Mouse (Mus musculus) embryonic facial prominence, embryonic 15.5 days (tissue): ENCODE measurements around the gene Add3. TPM values are rescaled to one million over a fixed set of nuclear protein-coding genes. Genes with fewer than 3 reads are reported as not detected.
"Not testable (repeated sequence)": the region's sequence is repeated elsewhere in the genome, so short reads cannot be mapped to it uniquely, and the experiment has no call there.

Experiments used
- ATAC-seq: fragments of 200-750 bp; cut with Nextera tagmentation; 2 replicates; pipeline ENCODE4 v1.8.0; 2017; ENCODE audit warnings: low read depth, moderate TSS enrichment; ENCODE audit not compliant: insufficient number of reproducible peaks, low FRiP score, low TSS enrichment
- H3K27ac ChIP-seq: fragments of 300-500 bp; sonication (generic); replicated peaks from 2 replicates; pipeline ENCODE4 v1.5.1; 2015; ENCODE audit warnings: mild to moderate bottlenecking, inconsistent platforms
- H3K27me3 ChIP-seq: fragments of 300-500 bp; sonication (generic); 2 replicates; pipeline ENCODE4 v1.6.1; 2015; ENCODE audit warnings: inconsistent platforms
- H3K36me3 ChIP-seq: fragments of 300-500 bp; sonication (generic); 2 replicates; pipeline ENCODE4 v1.6.1; 2015; ENCODE audit warnings: mild to moderate bottlenecking, inconsistent platforms
- H3K4me1 ChIP-seq: fragments of 300-500 bp; sonication (generic); 2 replicates; pipeline ENCODE4 v1.6.1; 2015; ENCODE audit warnings: inconsistent platforms
- H3K4me2 ChIP-seq: fragments of 300-500 bp; sonication (generic); replicated peaks from 2 replicates; pipeline ENCODE4 v1.6.1; 2015; ENCODE audit warnings: mild to moderate bottlenecking, inconsistent platforms
- H3K4me3 ChIP-seq: fragments of 300-500 bp; sonication (generic); replicated peaks from 2 replicates; pipeline ENCODE4 v1.5.1; 2015; ENCODE audit warnings: mild to moderate bottlenecking, inconsistent platforms
- H3K9ac ChIP-seq: fragments of 300-500 bp; sonication (generic); 2 replicates; pipeline ENCODE4 v1.6.1; 2015; ENCODE audit warnings: inconsistent platforms
- H3K9me3 ChIP-seq: fragments of 300-500 bp; sonication (generic); replicated peaks from 2 replicates; pipeline ENCODE4 v1.6.1; 2016; ENCODE audit warnings: inconsistent platforms
- WGBS: fragments of 180-500 bp; shearing (Covaris S2); methylation state at CpG from one replicate; pipeline ENCODE4 v1.1.7; 2015; 5-methylcytosine and 5-hydroxymethylcytosine counted together
- polyA plus RNA-seq: library from polyadenylated mRNA; unstranded; fragments of >200 nt; fragmentation: Nextera tagmentation; extraction: Ambion mirVana; gene quantifications from 2 replicates; pipeline ENCODE4 v1.2.1, GENCODE M21; 2015

The Add3 gene
- polyA plus RNA-seq, 1 experiment from 2014 or later = 79.4 TPM

DNA sequence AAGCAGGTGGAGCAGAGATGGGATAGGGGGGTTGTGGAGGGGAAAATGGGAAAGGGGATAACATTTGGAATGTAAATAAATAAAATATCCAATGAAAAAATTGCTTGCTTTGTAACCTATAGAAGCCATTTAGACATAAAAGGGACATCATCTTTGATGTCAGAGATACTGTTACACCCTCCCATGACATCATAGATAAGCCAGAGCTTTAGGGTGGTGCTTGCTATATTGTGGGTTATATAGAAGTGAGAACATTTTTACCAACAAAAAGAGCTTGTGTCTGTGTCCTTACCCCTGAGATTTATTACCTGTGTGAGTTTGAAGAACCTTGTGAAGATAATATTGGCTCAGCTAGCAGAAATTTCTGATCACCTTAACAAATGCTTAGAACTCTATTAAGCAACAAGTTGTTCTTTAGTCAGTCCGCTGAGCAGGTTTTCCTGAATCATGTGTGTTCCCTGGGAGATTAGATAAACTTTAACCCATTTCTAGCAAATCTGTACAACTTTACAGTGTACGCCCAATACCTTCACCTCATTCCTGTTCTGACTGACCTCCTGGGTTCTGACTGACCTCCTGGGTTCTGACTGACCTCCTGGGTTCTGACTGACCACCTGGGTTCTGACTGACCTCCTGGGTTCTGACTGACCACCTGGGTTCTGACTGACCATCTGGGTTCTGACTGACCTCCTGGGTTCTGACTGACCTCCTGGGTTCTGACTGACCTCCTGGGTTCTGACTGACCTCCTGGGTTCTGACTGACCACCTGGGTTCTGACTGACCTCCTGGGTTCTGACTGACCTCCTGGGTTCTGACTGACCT lies 85.2 kb downstream of the Add3 start:
- 72% methylated on average over 2 of the region's 2 CpGs for WGBS
- ATAC-seq = not testable (repeated sequence)

DNA sequence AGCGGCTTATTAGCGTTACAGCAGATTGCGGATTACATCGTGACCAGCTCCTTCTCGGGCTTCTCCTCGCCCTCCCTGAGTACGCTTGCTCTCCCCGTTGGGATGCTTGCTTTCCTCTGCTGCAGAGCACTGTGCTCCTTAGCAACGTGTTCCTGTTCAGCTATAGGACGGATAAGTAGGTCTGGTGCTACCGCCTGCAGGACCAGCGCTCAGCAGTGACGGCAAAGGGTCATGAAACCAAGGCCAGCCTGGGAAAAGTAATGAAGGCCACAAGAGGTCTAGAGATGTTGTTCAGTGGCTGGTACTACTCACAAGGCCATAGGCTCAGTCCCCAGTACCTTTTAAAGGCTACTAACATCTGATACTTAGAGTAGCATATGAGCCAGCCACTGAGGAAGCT lies 86.4 kb downstream of the Add3 start:
- no peak overlapping the region for H3K4me3 ChIP-seq

More for the DNA sequence above, 85.2 kb downstream of the Add3 start:
- not testable (repeated sequence) for H3K4me1 ChIP-seq, H3K27ac ChIP-seq, H3K4me2 ChIP-seq, H3K9ac ChIP-seq, H3K9me3 ChIP-seq, H3K4me3 ChIP-seq, H3K27me3 ChIP-seq
- H3K36me3 ChIP-seq = 0 out of 2 replicates have a peak, but pooled peaks cover 16% of the 10 kb centered on the region

DNA sequence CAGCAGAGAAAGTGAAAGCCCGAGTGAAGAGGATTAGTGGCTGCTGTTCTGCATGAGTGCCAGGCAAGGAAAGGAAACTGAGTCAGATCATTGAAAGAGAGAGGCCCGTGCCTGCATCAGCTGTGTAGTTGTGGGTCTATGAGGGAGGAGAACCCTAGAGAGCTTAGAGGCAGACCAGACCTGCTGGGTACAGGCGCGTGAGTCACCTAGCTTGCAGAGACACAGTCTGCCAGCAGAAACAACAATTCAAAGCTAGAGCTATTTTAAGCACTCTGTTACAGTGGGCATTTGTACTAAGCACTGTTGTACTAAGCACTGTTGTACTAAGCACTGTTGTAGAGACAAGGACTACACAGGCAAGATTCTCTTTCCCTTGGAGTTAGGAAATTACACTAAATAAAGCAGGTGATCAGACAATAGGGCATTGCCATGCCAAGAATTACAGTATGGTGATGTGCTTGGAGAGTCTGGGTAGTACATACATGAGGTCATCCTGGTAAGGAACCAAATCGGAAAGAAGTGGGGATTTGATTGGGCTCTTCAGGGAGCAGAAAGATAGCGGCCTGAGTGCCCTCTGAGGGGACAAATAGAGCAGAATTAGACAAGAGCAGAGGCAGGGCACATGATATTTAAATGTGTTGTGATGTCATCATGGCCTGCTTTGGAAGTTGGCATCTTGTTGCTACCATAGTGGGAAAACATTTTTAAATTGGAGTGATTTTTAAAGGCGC lies 88.0 kb downstream of the Add3 start:
- no peak overlapping the region for H3K4me3 ChIP-seq
- peaks cover 3% of the 10 kb centered on the region; the same call in 1 of the 2 replicates for H3K4me1 ChIP-seq
- no peak; the same call in 1 of the 2 replicates for ATAC-seq
- WGBS = 90% methylated on average over 7 of the region's 7 CpGs
- no peaks in the 10 kb centered on the region for H3K27me3 ChIP-seq
- H3K9me3 ChIP-seq = no peaks in the 10 kb centered on the region
- no peak overlapping the region for H3K27ac ChIP-seq
- H3K9ac ChIP-seq = no peak overlapping the region
- H3K36me3 ChIP-seq = peaks cover 28% of the 10 kb centered on the region
- no peak overlapping the region for H3K4me2 ChIP-seq

More for the DNA sequence above, 86.4 kb downstream of the Add3 start:
- Histone ChIP-seq H3K4me1 (peaks cover 3% of the 10 kb centered on the region; the same call in 1 of the 2 replicates), H3K4me2 (no peak overlapping the region), H3K27me3 (no peaks in the 10 kb centered on the region), H3K27ac (no peak overlapping the region), H3K9ac (no peak overlapping the region), H3K9me3 (no peaks in the 10 kb centered on the region), H3K36me3 (0 out of 2 replicates have a peak, but pooled peaks cover 19% of the 10 kb centered on the region)
- ATAC-seq = no peak
- WGBS = 91% methylated on average over 13 of the region's 13 CpGs

DNA sequence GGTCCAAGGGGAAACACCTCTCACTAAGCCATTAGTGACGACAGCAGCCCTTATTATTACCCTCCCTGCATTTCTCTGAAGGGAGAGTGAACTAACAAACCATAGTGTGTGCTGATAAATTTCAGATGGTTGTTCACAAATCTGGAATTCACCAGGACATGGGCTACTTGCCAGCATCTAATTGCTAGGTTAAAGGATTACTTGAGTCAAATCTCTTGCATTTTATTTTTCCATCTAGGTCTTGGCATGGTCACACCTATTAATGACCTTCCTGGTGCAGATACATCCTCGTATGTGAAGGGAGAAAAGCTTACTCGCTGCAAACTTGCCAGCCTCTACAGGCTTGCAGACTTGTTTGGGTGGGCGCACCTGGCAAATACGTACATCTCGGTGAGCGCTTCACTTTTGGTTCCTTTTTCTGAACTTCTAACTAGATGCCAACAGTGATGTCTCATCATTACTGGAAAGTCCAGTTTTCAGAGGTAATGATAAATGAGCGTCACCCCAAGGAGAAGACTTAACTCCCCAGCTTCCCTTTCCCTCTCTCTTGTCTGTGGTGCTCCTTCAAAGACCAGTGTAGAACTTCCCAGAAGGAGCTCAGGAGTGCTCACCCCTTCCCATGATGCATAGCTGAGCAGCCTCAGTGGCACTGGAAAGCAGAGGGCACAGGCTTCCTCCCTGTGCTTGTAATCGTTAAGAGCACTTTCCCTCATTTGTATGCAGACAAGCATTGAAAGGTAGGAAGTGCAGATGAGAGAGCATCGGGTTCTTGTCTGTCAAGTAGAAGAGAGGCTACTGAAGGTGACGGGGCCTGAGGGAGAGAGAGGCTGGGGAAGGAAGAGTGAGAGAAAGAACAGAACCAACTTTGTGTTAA lies 90.9 kb downstream of the Add3 start:
- Histone ChIP-seq H3K27ac (no peak overlapping the region), H3K27me3 (no peaks in the 10 kb centered on the region), H3K4me2 (no peak overlapping the region), H3K9me3 (no peaks in the 10 kb centered on the region), H3K4me1 (peaks cover 3% of the 10 kb centered on the region; the same call in 1 of the 2 replicates), H3K9ac (no peak overlapping the region), H3K4me3 (no peak overlapping the region), H3K36me3 (peaks cover 53% of the 10 kb centered on the region)
- no peak for ATAC-seq
- WGBS = 68% methylated on average over 11 of the region's 11 CpGs

DNA sequence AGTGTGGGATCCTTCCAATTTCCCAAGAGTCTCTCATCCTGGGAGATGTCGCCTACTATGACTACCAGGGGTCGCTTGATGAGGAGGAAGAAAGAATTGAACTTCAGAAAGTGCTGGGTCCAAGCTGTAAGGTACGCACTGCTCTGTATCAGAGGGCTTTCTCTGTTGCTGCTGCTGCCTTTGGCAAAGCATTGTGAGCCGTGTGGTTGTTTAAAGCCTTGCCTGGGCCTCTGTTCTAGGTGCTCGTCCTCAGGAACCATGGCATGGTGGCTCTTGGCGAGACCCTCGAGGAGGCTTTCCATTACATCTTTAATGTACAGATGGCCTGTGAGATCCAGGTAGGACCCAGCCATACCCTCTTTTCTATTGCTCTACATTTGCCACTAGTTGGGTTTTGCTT lies 93.3 kb downstream of the Add3 start:
- H3K27me3 ChIP-seq = no peaks in the 10 kb centered on the region
- H3K4me2 ChIP-seq = no peak overlapping the region
- 95% methylated on average over 7 of the region's 7 CpGs for WGBS
- peaks cover 3% of the 10 kb centered on the region; the same call in 1 of the 2 replicates for H3K4me1 ChIP-seq
- H3K9me3 ChIP-seq = no peaks in the 10 kb centered on the region
- H3K9ac ChIP-seq = no peak overlapping the region
- peaks cover 53% of the 10 kb centered on the region for H3K36me3 ChIP-seq
- H3K27ac ChIP-seq = no peak overlapping the region
- no peak for ATAC-seq
- H3K4me3 ChIP-seq = no peak overlapping the region

DNA sequence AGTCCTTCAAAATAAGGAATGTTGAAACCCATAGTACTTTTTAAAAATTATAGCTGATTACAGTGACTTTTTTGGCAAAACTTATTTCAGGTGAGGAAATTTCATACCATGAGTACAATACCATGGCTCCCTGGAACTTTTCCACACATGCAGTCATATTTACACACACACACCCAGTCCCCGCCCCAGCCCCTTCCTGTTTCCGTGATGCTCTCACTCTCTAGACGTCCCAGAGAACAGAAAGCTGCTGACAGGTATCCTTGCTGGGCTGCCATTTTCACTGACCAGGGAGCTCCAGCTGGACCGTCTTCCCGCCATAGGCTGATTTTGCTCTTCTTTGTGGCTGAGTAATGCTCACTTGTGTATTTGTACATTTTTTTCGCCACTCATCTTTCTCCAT lies 101.6 kb downstream of the Add3 start:
- Histone ChIP-seq H3K27me3 (no peaks in the 10 kb centered on the region), H3K4me1 (no peaks in the 10 kb centered on the region), H3K9me3 (no peaks in the 10 kb centered on the region), H3K9ac (no peak overlapping the region), H3K36me3 (peaks cover 60% of the 10 kb centered on the region), H3K27ac (no peak overlapping the region), H3K4me2 (no peak overlapping the region), H3K4me3 (no peak overlapping the region)
- no peak for ATAC-seq
- 78% methylated on average over 6 of the region's 6 CpGs for WGBS

DNA sequence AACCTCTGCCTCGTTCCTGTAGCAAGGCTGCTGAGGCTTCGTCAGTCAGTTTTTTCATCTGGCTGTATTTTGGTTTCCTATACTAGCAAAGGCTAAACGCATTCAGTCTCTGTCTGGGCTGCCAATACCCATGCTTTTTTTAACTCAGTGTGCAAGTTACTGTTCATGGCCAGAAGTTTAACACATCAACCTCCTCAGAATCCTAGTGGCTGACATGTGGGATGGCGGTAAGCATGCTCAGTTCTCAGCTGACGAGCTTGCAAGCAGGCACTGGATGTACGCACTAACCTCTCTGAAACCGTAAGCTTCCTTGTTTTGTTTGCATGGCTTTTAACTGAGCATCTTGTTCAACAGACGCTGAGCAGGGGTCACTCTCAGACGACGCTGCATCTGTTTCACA lies 103.7 kb downstream of the Add3 start:
- Histone ChIP-seq H3K36me3 (peaks cover 51% of the 10 kb centered on the region), H3K4me3 (no peak overlapping the region), H3K9me3 (no peaks in the 10 kb centered on the region), H3K4me2 (no peak overlapping the region), H3K27me3 (no peaks in the 10 kb centered on the region), H3K9ac (no peak overlapping the region), H3K4me1 (no peaks in the 10 kb centered on the region), H3K27ac (no peak overlapping the region)
- ATAC-seq = no peak
- WGBS = 76% methylated on average over 10 of the region's 10 CpGs

DNA sequence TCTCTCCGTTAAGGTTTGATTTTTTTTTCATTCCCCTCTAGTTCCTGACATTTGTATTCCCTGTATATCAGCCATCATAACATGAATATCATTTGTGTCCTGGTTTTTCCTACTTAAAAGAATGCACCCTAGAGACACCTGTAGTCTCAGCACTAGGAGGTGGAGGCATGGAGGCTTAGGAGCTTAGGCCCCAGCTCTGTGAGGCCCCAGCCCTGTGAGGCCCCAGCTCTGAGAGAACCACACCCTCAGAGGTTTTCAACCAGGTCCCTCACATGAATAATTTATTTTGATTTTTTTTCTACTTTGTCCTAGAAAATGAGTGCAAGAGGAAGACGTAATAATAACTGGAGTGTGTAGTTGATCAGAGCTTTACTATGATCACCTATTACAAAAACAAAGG lies 107.3 kb downstream of the Add3 start:
- no peak for ATAC-seq
- 68% methylated on average over 2 of the region's 2 CpGs for WGBS
- no peaks in the 10 kb centered on the region for H3K9me3 ChIP-seq
- H3K4me2 ChIP-seq = no peak overlapping the region
- H3K9ac ChIP-seq = no peak overlapping the region
- H3K27ac ChIP-seq = no peak overlapping the region
- H3K27me3 ChIP-seq = no peaks in the 10 kb centered on the region
- no peak overlapping the region for H3K4me3 ChIP-seq
- H3K36me3 ChIP-seq = peaks cover 31% of the 10 kb centered on the region
- no peaks in the 10 kb centered on the region for H3K4me1 ChIP-seq

DNA sequence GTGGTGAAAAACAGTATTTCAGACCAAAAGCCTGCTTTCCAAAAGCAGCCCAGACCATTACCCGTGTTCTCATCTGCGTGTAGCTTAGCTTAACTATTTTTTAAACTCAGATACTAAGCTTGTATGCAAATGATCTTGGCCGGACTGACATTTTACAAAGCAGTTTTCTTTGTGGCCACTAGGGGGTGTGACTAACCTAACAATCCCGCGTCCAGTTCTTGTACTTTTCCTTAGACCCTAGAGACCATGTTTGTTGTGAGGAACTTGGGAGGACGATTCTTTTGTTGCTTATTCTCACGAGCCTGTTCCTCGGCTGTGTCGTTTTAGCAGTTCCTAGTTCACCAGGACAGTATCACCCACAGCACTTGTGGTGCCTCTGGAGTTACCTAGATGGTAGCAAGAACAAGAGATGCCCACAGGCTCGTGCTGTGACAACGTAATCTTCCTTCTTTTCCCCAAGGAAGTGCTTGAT lies 107.8 kb downstream of the Add3 start:
- Histone ChIP-seq H3K4me2 (peak overlapping the region; percentile 30; the same call in 1 of the 2 replicates), H3K27ac (no peak overlapping the region), H3K4me1 (no peaks in the 10 kb centered on the region), H3K4me3 (0 out of 2 replicates have a peak overlapping the region, but pooled peaks have one; percentile 10), H3K9me3 (no peaks in the 10 kb centered on the region), H3K36me3 (peaks cover 26% of the 10 kb centered on the region), H3K27me3 (no peaks in the 10 kb centered on the region), H3K9ac (no peak overlapping the region)
- no peak for ATAC-seq
- WGBS = 13% methylated on average over 11 of the region's 11 CpGs

DNA sequence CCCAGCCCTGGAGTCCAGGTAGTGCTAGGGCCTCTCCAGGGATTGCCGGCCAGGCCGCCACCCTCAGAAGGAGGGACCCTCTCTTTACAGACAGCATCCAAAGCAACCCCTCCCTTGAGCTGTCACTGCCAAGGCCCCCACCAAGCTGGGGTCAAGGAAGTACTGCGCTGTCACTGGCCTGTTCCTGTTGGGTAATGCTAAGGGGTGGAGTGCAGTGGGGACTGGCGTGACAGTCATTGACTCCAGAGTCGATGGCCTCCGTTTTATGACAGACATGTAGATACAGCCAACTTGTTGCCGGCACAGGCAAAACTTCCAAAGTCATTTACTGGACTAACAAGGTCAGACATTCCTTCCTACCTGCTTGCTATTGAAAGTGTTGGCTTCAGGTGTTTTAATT lies 110.8 kb downstream of the Add3 start:
- H3K4me2 ChIP-seq = no peak overlapping the region
- no peaks in the 10 kb centered on the region for H3K9me3 ChIP-seq
- 85% methylated on average over 7 of the region's 7 CpGs for WGBS
- H3K27me3 ChIP-seq = no peaks in the 10 kb centered on the region
- no peak overlapping the region for H3K9ac ChIP-seq
- no peak for ATAC-seq
- H3K4me1 ChIP-seq = no peaks in the 10 kb centered on the region
- no peak overlapping the region for H3K4me3 ChIP-seq
- H3K36me3 ChIP-seq = peaks cover 8% of the 10 kb centered on the region
- H3K27ac ChIP-seq = no peak overlapping the region

DNA sequence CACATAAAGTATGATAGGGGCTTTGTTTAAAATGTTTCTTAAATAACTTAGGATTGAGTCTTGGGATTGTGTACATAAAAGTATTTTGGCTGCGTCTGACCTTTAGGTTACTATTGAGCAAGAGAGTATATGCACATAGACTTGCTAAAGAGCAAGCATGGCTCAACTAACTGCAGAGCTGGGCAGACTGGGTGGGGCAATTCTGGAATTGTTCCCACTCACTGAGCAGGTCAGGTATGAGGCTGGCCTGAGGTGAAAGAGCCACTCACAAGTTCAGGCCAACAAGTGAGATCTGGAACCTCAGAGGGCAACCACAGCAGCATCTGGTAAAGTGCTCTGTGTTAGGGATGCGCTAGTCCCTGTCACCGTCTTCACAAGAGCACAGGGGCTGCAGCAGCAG lies 111.4 kb downstream of the Add3 start:
- no peaks in the 10 kb centered on the region for H3K27me3 ChIP-seq
- WGBS = 93% methylated on average over 3 of the region's 3 CpGs

More for the DNA sequence above, 111.4 kb downstream of the Add3 start:
- Histone ChIP-seq H3K36me3 (peaks cover 5% of the 10 kb centered on the region), H3K27ac (no peak overlapping the region), H3K4me3 (no peak overlapping the region), H3K4me1 (no peaks in the 10 kb centered on the region), H3K4me2 (no peak overlapping the region), H3K9me3 (no peaks in the 10 kb centered on the region), H3K9ac (no peak overlapping the region)
- no peak for ATAC-seq
